In the genomic region with DNA sequence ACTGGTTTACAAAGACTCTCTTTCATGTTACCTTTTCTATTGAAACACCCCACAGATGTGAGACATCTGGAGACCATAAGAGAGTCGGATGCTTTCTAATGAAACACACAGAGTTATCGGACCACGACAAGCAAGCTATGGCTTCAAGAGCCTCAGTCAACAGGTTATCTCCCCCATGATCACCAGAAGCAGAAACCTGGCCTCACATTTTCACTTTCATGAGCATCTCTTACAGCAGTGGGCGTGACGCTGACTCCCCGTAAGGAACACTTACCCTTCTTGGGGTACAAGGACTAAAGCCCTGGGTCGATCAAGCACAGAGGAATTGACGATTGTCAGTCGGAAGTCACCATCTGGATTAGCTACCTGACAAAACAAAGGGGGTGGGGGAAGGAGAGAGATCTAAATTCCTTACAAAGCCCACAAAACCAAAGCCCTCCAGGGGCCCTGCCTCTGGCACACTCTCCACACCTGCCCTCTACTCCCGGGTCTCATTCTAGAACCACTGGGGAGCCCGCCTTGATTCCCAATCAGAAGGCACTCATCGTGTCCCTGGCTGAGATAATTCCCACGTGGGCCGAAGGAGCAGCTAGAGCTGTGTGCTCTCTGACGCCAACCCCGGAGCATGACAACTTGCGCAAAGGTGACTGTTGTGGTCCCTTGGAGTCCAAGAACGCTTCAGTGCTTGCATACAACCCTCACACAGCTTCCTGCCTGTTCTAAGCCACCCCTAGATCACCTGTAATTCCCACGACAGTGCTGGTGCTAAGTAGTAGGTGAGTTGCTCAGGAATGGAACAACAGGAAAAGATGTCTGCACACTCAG, we compare ENCODE assay signal across 13 mouse cellular contexts.
DNase-seq lines count a peak whose midpoint lies in the region; ATAC-seq and TF ChIP-seq lines count a peak whose summit lies in the region.
"Had no signal": no experiment of that assay in that cellular context is flagged by ENCODE, and none has a peak within 500 bp of the region (broad histone marks: within the 10 kb centered on the region; RNA-seq: fewer than 3 reads in every experiment).

No protein-coding gene starts in this region.

- no peak for ATAC-seq in midbrain, embryonic 14.5 days (ENCODE audit: low FRiP score, low TSS enrichment)
- ATAC-seq in midbrain, postnatal 0 days (ENCODE audit: low FRiP score) = no peak
- peak; percentile 13 for ATAC-seq in CD4-positive, CD25-positive, alpha-beta regulatory T cell, adult 4 months
- no peak for ATAC-seq in embryonic facial prominence, embryonic 11.5 days (replicated peaks; ENCODE audit: insufficient number of reproducible peaks, low FRiP score, low TSS enrichment, low read depth)
- no peak for ATAC-seq in forebrain, embryonic 13.5 days
- ATAC-seq: liver, embryonic 12.5 days; midbrain, embryonic 15.5 days had no signal

- H3K4me3 ChIP-seq in midbrain, embryonic 14.5 days (replicated peaks; ENCODE audit: low read depth, low read length) = no peak overlapping the region
- no peak overlapping the region for H3K4me3 ChIP-seq in midbrain, postnatal 0 days (ENCODE audit: low read depth, low read length)
- H3K4me3 ChIP-seq in embryonic facial prominence, embryonic 11.5 days (ENCODE audit: low read depth, low read length) = no peak overlapping the region
- H3K4me3 ChIP-seq in forebrain, embryonic 13.5 days = no peak overlapping the region
- H3K4me3 ChIP-seq: liver, embryonic 12.5 days; midbrain, embryonic 15.5 days had no signal

- TF ChIP-seq CTCF in midbrain, postnatal 0 days (IDR thresholded peaks at IDR 0.05) = no peak

- 0 out of 2 replicates have a peak overlapping the region, but pooled peaks have one; percentile 17 for H3K9ac ChIP-seq in midbrain, embryonic 14.5 days (replicated peaks; ENCODE audit: low read length)
- H3K9ac ChIP-seq in midbrain, postnatal 0 days (replicated peaks; ENCODE audit: low read length, poor library complexity, severe bottlenecking) = no peak overlapping the region
- H3K9ac ChIP-seq in embryonic facial prominence, embryonic 11.5 days (replicated peaks; ENCODE audit: low read length) = no peak overlapping the region
- H3K9ac ChIP-seq in forebrain, embryonic 13.5 days = no peak overlapping the region
- H3K9ac ChIP-seq: liver, embryonic 12.5 days; midbrain, embryonic 15.5 days had no signal

- no peaks in the 10 kb centered on the region; the same call in 1 of the 2 replicates for H3K36me3 ChIP-seq in midbrain, embryonic 14.5 days (ENCODE audit: control insufficient read depth, insufficient read depth, low read length)
- H3K36me3 ChIP-seq in midbrain, postnatal 0 days (ENCODE audit: insufficient read depth, low read length) = peaks cover 12% of the 10 kb centered on the region; the same call in 1 of the 2 replicates
- H3K36me3 ChIP-seq in embryonic facial prominence, embryonic 11.5 days (replicated peaks; ENCODE audit: control insufficient read depth, insufficient read depth, low read depth, low read length) = no peaks in the 10 kb centered on the region
- peaks cover 33% of the 10 kb centered on the region for H3K36me3 ChIP-seq in forebrain, embryonic 13.5 days (ENCODE audit: poor library complexity, severe bottlenecking)
- H3K36me3 ChIP-seq: liver, embryonic 12.5 days; midbrain, embryonic 15.5 days had no signal

- H3K27me3 ChIP-seq in midbrain, embryonic 14.5 days (ENCODE audit: control insufficient read depth, insufficient read depth, low read length) = no peaks in the 10 kb centered on the region
- H3K27me3 ChIP-seq in midbrain, postnatal 0 days (ENCODE audit: insufficient read depth, low read length) = no peaks in the 10 kb centered on the region
- no peaks in the 10 kb centered on the region for H3K27me3 ChIP-seq in embryonic facial prominence, embryonic 11.5 days (ENCODE audit: control insufficient read depth, insufficient read depth, low read length)
- peaks cover 8% of the 10 kb centered on the region; the same call in 1 of the 2 replicates for H3K27me3 ChIP-seq in forebrain, embryonic 13.5 days
- H3K27me3 ChIP-seq: liver, embryonic 12.5 days; midbrain, embryonic 15.5 days had no signal

- 42% methylated on average over 19 of the region's 19 CpGs for WGBS in midbrain, embryonic 14.5 days
- WGBS in midbrain, postnatal 0 days = 57% methylated on average over 19 of the region's 19 CpGs
- 46% methylated on average over 19 of the region's 19 CpGs for WGBS in embryonic facial prominence, embryonic 11.5 days
- 45% methylated on average over 19 of the region's 19 CpGs for WGBS in forebrain, embryonic 13.5 days

- peaks cover 3% of the 10 kb centered on the region; the same call in 1 of the 2 replicates for H3K4me1 ChIP-seq in midbrain, embryonic 14.5 days (ENCODE audit: control insufficient read depth, insufficient read depth, low read length)
- H3K4me1 ChIP-seq in midbrain, postnatal 0 days (ENCODE audit: insufficient read depth, low read length) = no peaks in the 10 kb centered on the region
- H3K4me1 ChIP-seq in embryonic facial prominence, embryonic 11.5 days (ENCODE audit: control insufficient read depth, insufficient read depth, low read length) = no peaks in the 10 kb centered on the region; the same call in 1 of the 2 replicates
- no peaks in the 10 kb centered on the region for H3K4me1 ChIP-seq in forebrain, embryonic 13.5 days
- H3K4me1 ChIP-seq: liver, embryonic 12.5 days had no signal

- no peak for DNase-seq in midbrain, embryonic 14.5 days
- DNase-seq in midbrain, postnatal 0 days (ENCODE audit: low spot score) = no peak
- DNase-seq in embryonic facial prominence, embryonic 11.5 days (ENCODE audit: low spot score) = peak; percentile 52
- peak; percentile 32 for DNase-seq in thymus, postnatal 14 days
- no peak for DNase-seq in right cerebral cortex, adult 2 months (ENCODE audit: low spot score in 2 of 2)
- no peak for DNase-seq in adrenal gland, adult (ENCODE audit: inconsistent age in 2 of 2, low spot score in 1 of 2)
- DNase-seq: adrenal gland, postnatal 25 days; cerebellum, adult 2 months; kidney, postnatal 4 days had no signal

- H3K4me2 ChIP-seq in midbrain, embryonic 14.5 days (ENCODE audit: low read length) = no peak overlapping the region
- H3K4me2 ChIP-seq in midbrain, postnatal 0 days (ENCODE audit: low read depth, low read length, poor library complexity, severe bottlenecking) = no peak overlapping the region
- no peak overlapping the region for H3K4me2 ChIP-seq in embryonic facial prominence, embryonic 11.5 days (ENCODE audit: low read depth, low read length)
- no peak overlapping the region for H3K4me2 ChIP-seq in forebrain, embryonic 13.5 days
- H3K4me2 ChIP-seq: liver, embryonic 12.5 days; midbrain, embryonic 15.5 days had no signal

- no peaks in the 10 kb centered on the region for H3K9me3 ChIP-seq in midbrain, embryonic 14.5 days (ENCODE audit: control insufficient read depth, low read length)
- no peaks in the 10 kb centered on the region for H3K9me3 ChIP-seq in midbrain, postnatal 0 days (ENCODE audit: low read length)
- no peaks in the 10 kb centered on the region for H3K9me3 ChIP-seq in embryonic facial prominence, embryonic 11.5 days (replicated peaks; ENCODE audit: control insufficient read depth, low read length)
- H3K9me3 ChIP-seq in forebrain, embryonic 13.5 days (replicated peaks) = no peaks in the 10 kb centered on the region
- H3K9me3 ChIP-seq: liver, embryonic 12.5 days; midbrain, embryonic 15.5 days had no signal

- H3K27ac ChIP-seq in midbrain, embryonic 14.5 days (replicated peaks; ENCODE audit: low read depth, low read length) = no peak overlapping the region
- H3K27ac ChIP-seq in midbrain, postnatal 0 days (ENCODE audit: low read depth, low read length) = no peak overlapping the region
- no peak overlapping the region for H3K27ac ChIP-seq in embryonic facial prominence, embryonic 11.5 days (replicated peaks; ENCODE audit: low read depth, low read length)
- no peak overlapping the region for H3K27ac ChIP-seq in forebrain, embryonic 13.5 days
- H3K27ac ChIP-seq: liver, embryonic 12.5 days; midbrain, embryonic 15.5 days had no signal

Comparison
In these comparisons a context has a peak if more than half of its experiments do, and no peak if none do; other contexts are left out.
1. DNase-seq: peak in embryonic facial prominence, embryonic 11.5 days (single experiment) and thymus, postnatal 14 days (single experiment); none in midbrain, embryonic 14.5 days (single experiment), midbrain, postnatal 0 days (single experiment), right cerebral cortex, adult 2 months (0 of 2) and adrenal gland, adult (0 of 2).